Mouse (Mus musculus) spleen, adult 2 months (tissue): ENCODE measurements at regions not wholly inside any gene's neighbourhood (a gene's known extent, or its start where the extent isn't known, plus 50 kb on each side); places are given as distances from the start of the nearest gene placed in this dataset.

Source experiments
- DNase-seq, 2 experiments: peaks; one replicate each; pipeline versions ENCODE4 v3.0.0 to v3.0.0-alpha.2; 2012 to 2021; ENCODE audit warnings: low spot score in 2 of 2, low read depth in 1 of 2
- H3K27ac ChIP-seq: fragments of 200-500 bp; 2 replicates; pipeline ENCODE4 v1.5.1; 2012; ENCODE audit warnings: low read length, inconsistent platforms; ENCODE audit not compliant: insufficient read depth
- H3K27me3 ChIP-seq: fragments of 200-500 bp; 2 replicates; pipeline ENCODE4 v1.6.1; 2012; ENCODE audit warnings: mild to moderate bottlenecking, moderate library complexity, low read length, inconsistent platforms; ENCODE audit not compliant: control insufficient read depth, insufficient read depth
- H3K36me3 ChIP-seq: fragments of 200-500 bp; 2 replicates; pipeline ENCODE4 v1.6.1; 2012; ENCODE audit warnings: mild to moderate bottlenecking, low read length, inconsistent platforms; ENCODE audit not compliant: control insufficient read depth, insufficient read depth
- H3K4me1 ChIP-seq: fragments of 200-500 bp; 2 replicates; pipeline ENCODE4 v1.6.1; 2011; ENCODE audit warnings: inconsistent platforms; ENCODE audit not compliant: control insufficient read depth, insufficient read depth, insufficient read length
- H3K4me3 ChIP-seq: fragments of 200-500 bp; 2 replicates; pipeline ENCODE4 v1.5.1; 2011; ENCODE audit warnings: mild to moderate bottlenecking, inconsistent platforms; ENCODE audit not compliant: insufficient read depth, insufficient read length; ENCODE audit errors: extremely low read depth
- CTCF ChIP-seq: fragments of 200-500 bp; IDR thresholded peaks from 2 replicates; pipeline ENCODE4 v1.5.1; 2011; ENCODE audit warnings: mild to moderate bottlenecking, inconsistent platforms; ENCODE audit not compliant: insufficient read depth, insufficient read length, insufficient replicate concordance; ENCODE audit errors: extremely low read depth
- POLR2A ChIP-seq: fragments of 200-500 bp; IDR thresholded peaks from 2 replicates; pipeline ENCODE4 v1.6.1; 2011; ENCODE audit warnings: low read depth, low read length, inconsistent platforms
- WGBS: fragments of 180-500 bp; shearing (Covaris S2); methylation state at CpG from one replicate; pipeline ENCODE4 v1.1.7; 2018; 5-methylcytosine and 5-hydroxymethylcytosine counted together

- WGBS: 40% methylated on average over 4 of the region's 4 CpGs
- Histone ChIP-seq H3K4me1 (no peaks in the 10 kb centered on the region), H3K27ac (no peak overlapping the region), H3K4me3 (no peak overlapping the region), H3K36me3 (no peaks in the 10 kb centered on the region), H3K27me3 (no peaks in the 10 kb centered on the region)
- TF ChIP-seq POLR2A (no peak), CTCF (no peak)
- DNase-seq: no peak
Measured at GRCm38 (mm10) chr6:31307899-31308298, 90.6 kb upstream of the Mkln1 start.

DNA sequence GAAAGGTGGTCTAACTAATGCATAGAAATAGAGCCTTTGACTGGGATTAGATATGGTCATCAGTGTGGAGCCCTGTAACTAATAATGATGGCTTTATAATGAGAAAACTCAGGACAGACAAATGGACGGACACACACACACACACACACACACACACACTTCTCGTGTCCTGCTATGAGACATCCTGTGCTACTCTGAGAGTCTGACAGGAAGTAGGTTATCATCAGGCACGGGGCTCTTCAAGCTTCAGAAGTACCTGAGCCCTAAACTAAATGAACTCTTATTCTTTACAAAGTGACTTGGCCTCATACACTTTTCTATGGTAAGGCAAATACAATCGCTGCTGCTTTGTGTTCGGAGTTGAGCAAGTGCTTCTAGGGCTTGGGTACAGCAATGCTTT, 87.9 kb upstream of the Mkln1 start:
- DNase-seq: no peak
- no peaks in the 10 kb centered on the region for H3K27me3 ChIP-seq
- TF ChIP-seq CTCF (no peak), POLR2A (no peak)
- no peaks in the 10 kb centered on the region for H3K36me3 ChIP-seq
- 76% methylated on average over 5 of the region's 5 CpGs for WGBS
- no peak overlapping the region for H3K27ac ChIP-seq
- no peaks in the 10 kb centered on the region; the same call in 1 of the 2 replicates for H3K4me1 ChIP-seq
- no peak overlapping the region for H3K4me3 ChIP-seq

DNA sequence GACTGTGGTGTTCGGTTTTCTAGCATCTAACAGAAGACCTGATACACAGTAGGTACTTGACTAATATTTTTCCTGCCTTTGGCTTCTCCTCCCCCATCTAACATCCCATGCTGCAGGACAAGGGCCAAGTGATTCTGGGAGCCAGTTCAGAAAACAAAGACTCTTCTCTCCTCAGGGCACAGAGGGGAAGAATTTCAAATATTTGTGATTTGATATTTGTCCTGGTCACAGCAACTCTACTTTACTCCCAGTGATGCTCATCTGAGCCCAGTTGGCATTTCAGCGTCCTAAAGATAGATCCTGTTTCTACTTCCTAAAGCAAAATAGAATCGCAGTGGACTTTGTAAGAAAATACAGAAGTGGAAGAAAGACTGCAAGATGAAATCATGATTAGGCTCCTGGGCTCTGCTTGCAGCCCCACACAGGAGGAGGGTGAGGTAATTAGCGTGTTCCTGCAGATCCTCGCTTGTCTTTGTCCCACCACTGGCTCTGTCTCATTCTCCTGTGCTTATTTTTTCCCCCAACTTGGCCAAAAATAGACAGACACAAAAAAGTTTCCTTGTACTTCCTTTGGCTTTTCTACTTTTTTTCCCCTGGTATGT, 84.6 kb upstream of the Mkln1 start:
- TF ChIP-seq POLR2A: no peak
- no peak for TF ChIP-seq CTCF
- H3K36me3 ChIP-seq: no peaks in the 10 kb centered on the region
- H3K27me3 ChIP-seq: no peaks in the 10 kb centered on the region
- DNase-seq: no peak
- H3K4me1 ChIP-seq: no peaks in the 10 kb centered on the region; the same call in 1 of the 2 replicates
- 35% methylated on average over 5 of the region's 5 CpGs for WGBS
- H3K27ac ChIP-seq: no peak overlapping the region
- no peak overlapping the region for H3K4me3 ChIP-seq

GRCm38 (mm10) chr6:31317741-31318225, 80.8 kb upstream of the Mkln1 start:
- WGBS: 53% methylated on average over 12 of the region's 12 CpGs
- DNase-seq: no peak
- no peaks in the 10 kb centered on the region; the same call in 1 of the 2 replicates for H3K4me1 ChIP-seq
- TF ChIP-seq POLR2A (no peak), CTCF (no peak)
- no peaks in the 10 kb centered on the region for H3K36me3 ChIP-seq
- no peak overlapping the region for H3K4me3 ChIP-seq
- no peak overlapping the region for H3K27ac ChIP-seq
- H3K27me3 ChIP-seq: no peaks in the 10 kb centered on the region

DNA sequence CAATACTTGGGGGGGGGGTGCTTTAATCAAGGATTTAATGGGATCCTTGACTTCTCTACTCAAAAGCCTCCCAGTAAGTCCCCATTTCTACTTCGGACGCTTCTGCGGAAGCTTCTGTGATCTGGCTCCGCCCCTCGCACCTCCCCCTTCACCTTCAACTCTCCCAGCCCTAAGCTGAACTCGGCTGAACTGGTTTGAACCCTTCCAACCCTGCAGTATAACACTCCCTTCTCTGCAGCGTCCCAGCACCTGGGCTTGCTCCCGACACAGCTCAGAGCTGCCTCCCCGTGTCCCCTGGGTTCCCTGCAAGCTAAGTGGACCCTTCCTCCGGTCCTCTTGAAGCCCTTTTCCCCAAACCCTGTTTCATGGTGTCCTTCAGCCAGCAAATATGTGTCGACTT, 80.0 kb upstream of the Mkln1 start:
- peak; percentile 19 to 43 for DNase-seq

DNA sequence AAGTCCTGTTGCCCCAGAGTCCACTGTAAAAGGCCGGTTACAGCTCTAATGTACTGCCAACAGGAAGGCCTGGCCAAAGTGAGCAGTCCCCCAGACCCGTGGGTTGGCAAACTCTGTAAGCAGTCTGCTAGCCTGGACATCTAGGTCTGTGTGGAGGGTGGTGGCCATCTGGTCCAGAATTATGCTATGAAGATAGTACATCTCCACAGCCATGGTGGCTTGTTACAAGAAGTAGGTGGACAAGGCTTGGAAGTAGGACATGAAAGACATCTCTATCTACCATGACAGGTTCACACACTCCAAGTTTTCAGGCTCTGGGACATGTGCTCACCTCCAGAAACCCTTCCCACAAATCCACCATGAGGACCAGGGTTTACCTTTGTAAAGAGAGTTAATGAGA, 79.1 kb upstream of the Mkln1 start:
- no peak for TF ChIP-seq POLR2A
- no peak for TF ChIP-seq CTCF
- DNase-seq: no peak
- H3K4me1 ChIP-seq: no peaks in the 10 kb centered on the region; the same call in 1 of the 2 replicates
- no peaks in the 10 kb centered on the region for H3K27me3 ChIP-seq
- no peaks in the 10 kb centered on the region for H3K36me3 ChIP-seq
- H3K27ac ChIP-seq: no peak overlapping the region
- no peak overlapping the region for H3K4me3 ChIP-seq
- WGBS: 82% methylated on average over 2 of the region's 2 CpGs

More for the DNA sequence above, 80.0 kb upstream of the Mkln1 start:
- H3K27ac ChIP-seq: no peak overlapping the region
- no peaks in the 10 kb centered on the region; the same call in 1 of the 2 replicates for H3K4me1 ChIP-seq
- TF ChIP-seq CTCF (no peak), POLR2A (no peak)
- 8% methylated on average over 11 of the region's 11 CpGs for whole genome bisulfite sequencing
- no peaks in the 10 kb centered on the region for H3K36me3 ChIP-seq
- no peaks in the 10 kb centered on the region for H3K27me3 ChIP-seq
- no peak overlapping the region for H3K4me3 ChIP-seq

DNA sequence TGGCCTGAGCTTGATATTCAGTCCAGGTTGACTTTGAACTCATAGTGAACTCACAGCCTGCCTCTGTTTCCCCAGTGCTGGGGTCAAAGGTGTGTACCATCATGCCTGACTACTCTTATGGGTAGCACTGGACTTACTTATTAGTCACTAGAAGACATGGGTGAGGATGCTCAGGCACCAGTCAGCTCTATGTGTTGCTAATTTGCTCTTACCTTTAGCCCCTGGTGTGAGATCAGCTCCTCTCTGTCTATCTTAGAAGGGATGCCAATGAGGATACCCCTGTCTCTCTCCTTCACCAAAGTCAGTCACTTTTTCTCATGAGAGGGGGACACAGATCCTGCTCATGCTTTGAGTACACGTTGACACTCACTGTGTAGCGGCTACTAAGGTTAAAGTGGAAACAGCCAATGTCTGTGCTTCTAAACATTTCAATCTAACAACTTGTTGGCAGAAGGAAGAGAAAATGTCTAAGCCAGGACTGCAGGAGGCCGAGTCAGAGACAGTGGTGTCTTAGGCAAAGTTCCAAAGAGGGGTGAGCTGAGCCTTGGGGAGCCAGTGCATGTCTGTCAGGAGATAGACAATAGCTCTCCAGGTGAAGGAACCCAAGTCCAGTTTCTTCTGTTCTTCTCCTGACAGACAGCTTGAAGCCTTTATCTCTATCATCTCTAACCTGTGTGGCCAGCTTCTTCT, 78.2 kb upstream of the Mkln1 start:
- no peak overlapping the region for H3K4me3 ChIP-seq
- no peaks in the 10 kb centered on the region for H3K36me3 ChIP-seq
- no peak for DNase-seq
- no peaks in the 10 kb centered on the region; the same call in 1 of the 2 replicates for H3K4me1 ChIP-seq
- WGBS: 78% methylated on average over 3 of the region's 3 CpGs
- no peak overlapping the region for H3K27ac ChIP-seq
- H3K27me3 ChIP-seq: no peaks in the 10 kb centered on the region
- no peak for TF ChIP-seq CTCF
- TF ChIP-seq POLR2A: no peak
